Mouse (Mus musculus) lung, postnatal 0 days (tissue): ENCODE measurements at regions not wholly inside any gene's neighbourhood (a gene's known extent, or its start where the extent isn't known, plus 50 kb on each side); places are given as distances from the start of the nearest gene placed in this dataset.

Experiments
- ATAC-seq: fragments of 200-750 bp; cut with Nextera tagmentation; 2 replicates; pipeline ENCODE4 v1.8.0; 2017; ENCODE audit warnings: moderate library complexity
- DNase-seq: peaks from one replicate; pipeline ENCODE4 v3.0.0-alpha.2; 2016; ENCODE audit warnings: low spot score
- H3K27ac ChIP-seq: fragments of 300-500 bp; sonication (generic); 2 replicates; pipeline ENCODE4 v1.5.1; 2014; ENCODE audit warnings: antibody characterized with exemption, mild to moderate bottlenecking, low read length, mixed read lengths
- H3K27me3 ChIP-seq: fragments of 300-500 bp; sonication (generic); replicated peaks from 2 replicates; pipeline ENCODE4 v1.6.1; 2014; ENCODE audit warnings: low read length, mixed read lengths; ENCODE audit not compliant: insufficient read depth
- H3K36me3 ChIP-seq: fragments of 300-500 bp; sonication (generic); 2 replicates; pipeline ENCODE4 v1.6.1; 2014; ENCODE audit warnings: low read length, mixed read lengths; ENCODE audit not compliant: insufficient read depth
- H3K4me1 ChIP-seq: fragments of 300-500 bp; sonication (generic); 2 replicates; pipeline ENCODE4 v1.6.1; 2014; ENCODE audit warnings: antibody characterized with exemption, low read depth, low read length, mixed read lengths; ENCODE audit not compliant: insufficient read depth
- H3K4me2 ChIP-seq: fragments of 300-500 bp; sonication (generic); replicated peaks from 2 replicates; pipeline ENCODE4 v1.6.1; 2014; ENCODE audit warnings: low read depth, mild to moderate bottlenecking, low read length, moderate library complexity, mixed read lengths
- H3K4me3 ChIP-seq: fragments of 300-500 bp; sonication (generic); 2 replicates; pipeline ENCODE4 v1.5.1; 2014; ENCODE audit warnings: low read depth, low read length
- H3K9ac ChIP-seq: fragments of 300-500 bp; sonication (generic); replicated peaks from 2 replicates; pipeline ENCODE4 v1.6.1; 2014; ENCODE audit warnings: low read depth, mild to moderate bottlenecking
- H3K9me3 ChIP-seq: fragments of 300-500 bp; sonication (generic); 2 replicates; pipeline ENCODE4 v1.6.1; 2016; ENCODE audit warnings: low read length, mixed read lengths
- CTCF ChIP-seq: IDR thresholded peaks from 2 replicates; pipeline ENCODE4 v1.5.1; 2016; ENCODE audit warnings: antibody characterized with exemption, mild to moderate bottlenecking
- EP300 ChIP-seq: IDR thresholded peaks from 2 replicates; pipeline ENCODE4 v1.6.1; 2016; ENCODE audit warnings: antibody characterized with exemption, mild to moderate bottlenecking, control low read depth
- WGBS: fragments of 180-500 bp; shearing (Covaris S2); extraction: QIAGEN DNeasy Blood & Tissue Kit; methylation state at CpG from one replicate; pipeline ENCODE4 v1.1.7; 2014; 5-methylcytosine and 5-hydroxymethylcytosine counted together

GRCm38 (mm10) chr1:75935866-75936265, 389.8 kb downstream of the Slc4a3 start:
- ATAC-seq: no peak

GRCm38 (mm10) chr1:75936596-75936995, 390.5 kb downstream of the Slc4a3 start:
- 20% methylated on average over 13 of the region's 13 CpGs for WGBS
- TF ChIP-seq CTCF (0 out of 2 replicates have a peak, but pooled peaks have one; percentile 8), EP300 (no peak)
- Histone ChIP-seq H3K36me3 (no peaks in the 10 kb centered on the region), H3K4me3 (no peak overlapping the region), H3K9ac (no peak overlapping the region), H3K9me3 (no peaks in the 10 kb centered on the region), H3K27ac (no peak overlapping the region), H3K4me1 (no peaks in the 10 kb centered on the region), H3K27me3 (no peaks in the 10 kb centered on the region), H3K4me2 (peak overlapping the region; percentile 28; the same call in 1 of the 2 replicates)
- peak; percentile 79 for DNase-seq
- peak; percentile 86 for ATAC-seq

More at GRCm38 (mm10) chr1:75935866-75936265, 389.8 kb downstream of the Slc4a3 start:
- WGBS: 62% methylated on average over 6 of the region's 6 CpGs
- no peak overlapping the region for H3K4me2 ChIP-seq
- no peak overlapping the region for H3K27ac ChIP-seq
- no peaks in the 10 kb centered on the region for H3K27me3 ChIP-seq
- TF ChIP-seq EP300 (no peak), CTCF (no peak)
- H3K36me3 ChIP-seq: no peaks in the 10 kb centered on the region
- no peak overlapping the region for H3K9ac ChIP-seq
- no peaks in the 10 kb centered on the region for H3K4me1 ChIP-seq
- no peak for DNase-seq
- no peaks in the 10 kb centered on the region for H3K9me3 ChIP-seq
- no peak overlapping the region for H3K4me3 ChIP-seq

- Histone ChIP-seq H3K9me3 (no peaks in the 10 kb centered on the region), H3K27me3 (no peaks in the 10 kb centered on the region), H3K4me1 (no peaks in the 10 kb centered on the region), H3K36me3 (no peaks in the 10 kb centered on the region), H3K27ac (0 out of 2 replicates have a peak overlapping the region, but pooled peaks have one; percentile 20), H3K9ac (no peak overlapping the region), H3K4me2 (peak overlapping the region; percentile 28; the same call in 1 of the 2 replicates), H3K4me3 (no peak overlapping the region)
- DNase-seq (peak; percentile 77), ATAC-seq (peak; percentile 63)
- no peak for TF ChIP-seq CTCF
- no peak for TF ChIP-seq EP300
- 43% methylated on average over 5 of the region's 5 CpGs for WGBS
Observed at GRCm38 (mm10) chr1:75937331-75937730, 391.3 kb downstream of the Slc4a3 start.

DNA sequence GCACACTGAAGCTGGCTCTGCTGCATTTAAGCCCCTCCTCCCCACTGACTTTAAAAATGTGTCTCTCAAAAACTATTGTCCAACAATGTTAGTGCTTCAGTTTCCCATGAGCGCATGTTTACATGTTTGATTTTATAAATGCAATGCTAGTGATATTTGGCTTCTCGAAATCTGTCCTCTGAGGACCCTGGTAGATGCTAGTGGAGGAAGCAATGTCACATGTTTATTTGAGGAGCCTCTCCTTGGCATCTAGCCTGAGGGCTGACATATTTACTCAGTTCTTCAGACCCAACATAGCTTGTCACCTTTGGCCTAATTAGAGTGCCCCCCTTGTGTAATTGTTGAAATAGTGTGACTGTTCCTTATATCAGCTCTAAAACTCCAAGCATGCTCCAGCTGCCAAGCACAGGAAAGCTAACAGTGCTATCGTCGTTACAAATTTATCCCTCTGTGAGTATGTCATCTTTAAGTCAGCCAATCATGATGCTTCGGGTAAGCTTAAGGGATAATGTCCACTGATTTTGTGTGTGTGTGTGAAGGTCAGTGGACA, 400.3 kb downstream of the Slc4a3 start:
- Histone ChIP-seq H3K9ac (no peak overlapping the region), H3K4me3 (no peak overlapping the region), H3K4me1 (no peaks in the 10 kb centered on the region), H3K4me2 (no peak overlapping the region), H3K27me3 (no peaks in the 10 kb centered on the region), H3K27ac (no peak overlapping the region), H3K9me3 (no peaks in the 10 kb centered on the region), H3K36me3 (no peaks in the 10 kb centered on the region)
- peak; percentile 30; the same call in 1 of the 2 replicates for ATAC-seq
- TF ChIP-seq EP300: no peak
- no peak for TF ChIP-seq CTCF
- DNase-seq: no peak
- 32% methylated on average over 5 of the region's 5 CpGs for WGBS

- Histone ChIP-seq H3K36me3 (no peaks in the 10 kb centered on the region), H3K4me3 (no peak overlapping the region), H3K9ac (no peak overlapping the region), H3K27ac (no peak overlapping the region), H3K9me3 (no peaks in the 10 kb centered on the region), H3K4me1 (no peaks in the 10 kb centered on the region), H3K27me3 (no peaks in the 10 kb centered on the region), H3K4me2 (no peak overlapping the region)
- DNase-seq (no peak), ATAC-seq (no peak)
- WGBS: 85% methylated on average over 9 of the region's 9 CpGs
- TF ChIP-seq CTCF: no peak
- no peak for TF ChIP-seq EP300
Observed at GRCm38 (mm10) chr1:75978203-75978986, 432.3 kb downstream of the Slc4a3 start.

DNA sequence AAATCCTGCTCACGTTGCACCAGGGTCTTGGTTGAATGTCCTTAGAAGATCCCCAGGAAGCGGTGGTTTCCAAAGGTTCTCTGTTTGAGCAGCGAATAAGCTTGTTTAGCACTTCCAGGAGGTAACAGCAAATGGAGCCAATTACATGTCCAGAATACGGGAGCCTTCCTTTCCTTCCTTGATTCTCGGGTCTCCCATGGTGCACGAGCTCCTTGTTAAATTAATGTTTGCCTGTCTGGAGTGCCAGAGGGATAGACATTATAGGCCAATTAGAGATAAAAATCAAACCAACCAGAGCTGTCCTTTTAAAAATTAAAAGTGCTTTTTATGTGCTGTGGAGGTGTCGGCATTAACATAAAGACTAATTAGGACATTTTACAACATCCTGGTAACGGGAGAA, 437.0 kb downstream of the Slc4a3 start:
- H3K36me3 ChIP-seq: no peaks in the 10 kb centered on the region
- no peak for ATAC-seq
- H3K4me1 ChIP-seq: no peaks in the 10 kb centered on the region
- TF ChIP-seq EP300 (no peak), CTCF (no peak)
- H3K4me3 ChIP-seq: no peak overlapping the region
- WGBS: 60% methylated on average over 8 of the region's 8 CpGs
- H3K9me3 ChIP-seq: no peaks in the 10 kb centered on the region
- no peak overlapping the region for H3K9ac ChIP-seq
- no peak overlapping the region for H3K4me2 ChIP-seq
- H3K27ac ChIP-seq: no peak overlapping the region
- H3K27me3 ChIP-seq: no peaks in the 10 kb centered on the region
- DNase-seq: no peak
